Mouse (Mus musculus) megakaryocyte, embryonic 14.5 days (primary cell): Measurements from ENCODE around the gene Sap30.

ENCODE experiments used
- FLI1 ChIP-seq: IDR thresholded peaks from 2 replicates; pipeline ENCODE4 v1.6.1; 2012; ENCODE audit warnings: low read length, inconsistent platforms, mixed read lengths
- GATA1 ChIP-seq: IDR thresholded peaks from 3 replicates; pipeline ENCODE4 v1.6.1; 2012; ENCODE audit warnings: mixed read lengths, low read length, inconsistent platforms, borderline replicate concordance

DNA sequence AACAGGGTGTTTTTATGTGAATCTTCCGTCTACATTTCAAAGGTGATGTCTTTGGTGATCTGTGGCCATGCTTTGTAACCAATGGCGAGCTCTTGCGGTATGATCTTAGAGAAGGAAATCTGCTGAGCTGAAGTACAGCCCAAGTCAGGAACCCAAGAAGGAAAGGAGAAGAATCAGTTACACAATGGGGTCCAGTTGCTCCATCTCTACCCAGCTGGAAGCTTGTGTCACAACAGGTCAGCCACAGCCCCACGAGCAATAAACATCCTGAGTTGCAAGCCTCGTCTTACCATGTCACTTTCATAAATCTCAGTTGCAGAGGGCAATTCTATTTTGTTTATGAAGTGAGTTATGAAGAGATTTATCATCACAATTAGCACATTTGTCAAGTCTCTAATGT, 54.9 kb downstream of the Sap30 start:
- TF ChIP-seq GATA1 = no peak
- no peak for TF ChIP-seq FLI1
